Mouse (Mus musculus) right cerebral cortex, postnatal 36 days (tissue): Measurements from ENCODE around the gene Gdf9.
A peak's percentile ranks its signal among the peaks of the same experiment; 100 is the strongest.
"Not testable (repeated sequence)": the region's sequence is repeated elsewhere in the genome, so short reads cannot be mapped to it uniquely, and the experiment has no call there.

Experiments
- DNase-seq, 2 experiments: peaks; one replicate each; pipeline ENCODE4 v3.0.0; 2022; ENCODE audit warnings: low spot score in 2 of 2, mixed read lengths in 1 of 2

The Gdf9 gene

GRCm38 (mm10) chr11:53430670-53431346 is at the start of gene Gdf9, which contains the start of gene Uqcrq:
Gdf9 (plus strand) TSS chr11:53431023.
Uqcrq (minus strand) TSS chr11:53430831.
- DNase-seq: peak; percentile 100

- no peak for DNase-seq
Observed at GRCm38 (mm10) chr11:53383758-53384428, 46.9 kb upstream of the Gdf9 start.

GRCm38 (mm10) chr11:53393856-53394255 is 37.0 kb upstream of the Gdf9 start:
- DNase-seq: no peak

DNA sequence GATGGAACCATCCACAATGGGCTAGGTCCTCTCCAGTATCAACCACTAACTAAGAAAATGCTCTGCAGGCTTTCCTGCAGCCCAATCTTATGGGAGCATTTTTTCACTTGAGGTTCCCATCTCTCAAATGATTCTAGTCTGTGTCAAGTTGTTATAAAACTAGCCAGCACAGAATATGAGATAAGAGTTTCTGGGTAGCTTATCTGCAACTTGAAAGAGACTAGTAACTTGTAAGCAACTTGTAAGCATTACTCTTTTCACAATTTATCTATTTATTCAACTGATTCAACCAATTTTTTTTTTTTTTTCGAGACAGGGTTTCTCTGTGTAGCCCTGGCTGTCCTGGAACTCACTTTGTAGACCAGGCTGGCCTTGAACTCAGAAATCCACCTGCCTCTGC is 27.2 kb upstream of the Gdf9 start:
- DNase-seq: no peak

DNA sequence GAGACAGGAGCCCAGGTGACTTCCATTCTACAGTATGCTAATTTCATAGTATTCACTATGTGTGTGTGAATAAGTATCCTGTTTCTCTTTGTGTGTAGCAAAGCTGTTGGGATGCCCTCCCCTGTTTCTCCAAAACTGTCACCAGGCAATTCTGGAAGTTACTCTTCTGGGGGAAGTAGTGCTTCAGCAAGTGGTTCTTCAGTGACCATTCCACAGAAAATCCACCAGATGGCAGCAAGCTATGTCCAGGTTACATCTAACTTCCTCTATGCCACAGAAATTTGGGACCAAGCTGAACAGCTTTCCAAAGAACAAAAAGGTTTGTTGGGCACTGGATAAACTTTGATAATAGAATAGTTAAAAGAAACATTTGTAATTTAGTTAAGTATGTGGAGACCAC is 19.1 kb upstream of the Gdf9 start:
- DNase-seq: no peak

GRCm38 (mm10) chr11:53413871-53414270 is 17.0 kb upstream of the Gdf9 start:
- DNase-seq: no peak

GRCm38 (mm10) chr11:53418048-53418447 is 12.8 kb upstream of the Gdf9 start:
- DNase-seq: no peak

DNA sequence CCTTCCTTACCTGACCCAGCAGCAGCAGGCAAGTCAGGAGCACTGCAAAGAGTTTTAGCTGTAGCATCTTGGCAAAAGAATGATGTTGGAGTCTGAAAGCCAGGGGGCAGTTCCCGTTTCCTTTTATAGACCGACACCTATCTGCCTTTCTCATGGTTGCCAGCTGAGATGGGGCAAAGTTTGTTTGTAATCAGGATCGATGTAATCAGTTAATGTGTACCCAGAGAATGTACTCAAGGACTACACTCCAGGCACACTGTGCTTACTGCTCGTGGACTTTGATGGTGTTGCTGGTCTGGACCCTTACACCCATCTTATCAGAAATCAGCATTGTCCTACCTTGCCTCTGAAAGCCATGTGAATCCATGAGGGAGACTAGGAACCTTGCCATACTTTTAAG is 7.8 kb upstream of the Gdf9 start, which contains the start of gene Leap2:
Leap2 (minus strand) TSS at position 135 of the 400 bp plus-strand sequence.
- no peak for DNase-seq

GRCm38 (mm10) chr11:53424826-53425225 is 6.0 kb upstream of the Gdf9 start:
- no peak for DNase-seq

- DNase-seq: no peak
Observed at GRCm38 (mm10) chr11:53425251-53425650, 5.6 kb upstream of the Gdf9 start.

DNA sequence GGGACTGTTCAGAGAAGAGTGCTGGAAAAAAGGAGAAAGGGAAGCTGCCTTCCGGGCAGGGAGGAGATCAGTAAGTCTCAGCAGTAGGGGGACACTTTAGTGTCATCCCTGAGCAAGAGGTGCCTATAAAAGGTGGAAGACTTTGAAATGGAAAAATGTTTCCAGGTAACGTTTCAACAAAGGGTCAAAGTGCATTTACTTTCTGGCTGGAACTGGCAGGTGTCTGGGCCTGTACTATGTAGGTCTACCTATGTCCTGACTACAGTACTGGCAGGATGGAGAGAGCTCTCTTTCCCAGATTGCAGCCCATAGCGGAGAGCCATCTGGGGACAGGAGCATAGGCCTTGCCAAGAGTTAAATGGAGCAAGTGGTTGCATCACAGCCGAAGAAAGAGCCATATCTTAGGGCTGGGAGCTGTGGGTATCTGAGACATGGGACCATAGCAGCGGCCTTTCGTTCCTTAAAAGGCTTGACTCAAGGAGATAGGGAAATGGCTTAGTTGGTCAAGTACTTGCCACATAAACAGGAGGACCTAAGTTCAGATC is 5.0 kb upstream of the Gdf9 start:
- no peak for DNase-seq

- DNase-seq: not testable (repeated sequence)
Observed at GRCm38 (mm10) chr11:53426914-53427313, 3.9 kb upstream of the Gdf9 start.

- no peak for DNase-seq
Observed at GRCm38 (mm10) chr11:53427993-53428715, 2.7 kb upstream of the Gdf9 start.

DNA sequence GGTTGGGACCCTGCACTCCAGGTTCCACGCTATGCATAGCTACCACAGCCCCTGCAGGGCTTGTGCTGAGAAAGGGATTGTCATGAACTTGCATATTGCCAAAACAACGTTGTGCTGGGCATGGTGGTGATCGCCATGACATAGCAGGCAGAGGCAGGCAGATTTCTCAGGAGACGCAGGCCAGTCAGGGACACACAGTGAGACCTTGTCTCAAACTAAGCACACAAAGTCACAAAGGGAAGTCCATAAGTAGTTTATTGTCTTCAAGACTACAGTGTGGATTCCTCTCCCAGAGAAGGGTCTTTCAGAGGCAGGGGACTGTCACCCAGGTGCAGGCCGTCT is 2.1 kb upstream of the Gdf9 start:
- DNase-seq: no peak

GRCm38 (mm10) chr11:53429182-53429581 is 1.6 kb upstream of the Gdf9 start:
- no peak for DNase-seq

DNA sequence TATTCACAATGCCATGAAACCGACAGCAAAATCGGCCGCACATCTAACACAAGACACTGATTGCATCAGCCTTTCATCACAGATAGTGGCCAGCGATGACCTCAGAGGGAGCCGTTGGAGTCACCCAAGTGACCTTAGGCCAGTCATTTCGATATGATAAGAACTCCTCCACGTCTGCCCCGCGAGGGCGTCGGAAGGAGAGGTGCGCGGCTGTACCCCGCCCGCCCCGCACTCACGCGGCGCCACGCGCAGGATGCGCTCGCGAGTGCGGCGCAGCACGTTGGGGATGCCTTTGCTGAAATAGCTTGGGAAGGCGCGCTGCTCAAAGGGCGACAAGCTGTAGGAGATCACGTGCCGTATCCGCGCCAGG is 538 bp upstream of the Gdf9 start:
- DNase-seq: no peak

GRCm38 (mm10) chr11:53431347-53432056 is 679 bp downstream of the Gdf9 start:
- DNase-seq: no peak

- no peak for DNase-seq
Observed at GRCm38 (mm10) chr11:53433057-53433456, 2.2 kb downstream of the Gdf9 start.

- no peak for DNase-seq
Observed at GRCm38 (mm10) chr11:53435504-53435903, 4.7 kb downstream of the Gdf9 start.

DNA sequence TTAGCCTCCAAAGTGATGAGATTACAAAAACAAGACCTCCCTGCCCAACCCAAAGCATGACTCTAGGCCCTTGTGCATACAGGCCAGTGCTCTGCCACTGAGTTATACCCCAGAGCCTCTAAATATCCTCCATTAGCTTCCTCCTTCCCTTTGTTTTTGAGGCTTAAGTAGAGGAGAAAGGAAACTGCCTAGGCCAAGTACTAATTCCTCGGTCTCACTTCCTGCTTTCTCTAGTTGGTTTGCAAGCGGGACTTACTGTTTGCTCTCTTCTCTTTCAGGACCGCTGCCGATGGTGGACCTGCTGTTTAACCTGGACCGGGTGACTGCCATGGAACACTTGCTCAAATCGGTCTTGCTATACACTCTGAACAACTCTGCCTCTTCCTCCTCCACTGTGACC is 5.5 kb downstream of the Gdf9 start:
- no peak for DNase-seq

DNA sequence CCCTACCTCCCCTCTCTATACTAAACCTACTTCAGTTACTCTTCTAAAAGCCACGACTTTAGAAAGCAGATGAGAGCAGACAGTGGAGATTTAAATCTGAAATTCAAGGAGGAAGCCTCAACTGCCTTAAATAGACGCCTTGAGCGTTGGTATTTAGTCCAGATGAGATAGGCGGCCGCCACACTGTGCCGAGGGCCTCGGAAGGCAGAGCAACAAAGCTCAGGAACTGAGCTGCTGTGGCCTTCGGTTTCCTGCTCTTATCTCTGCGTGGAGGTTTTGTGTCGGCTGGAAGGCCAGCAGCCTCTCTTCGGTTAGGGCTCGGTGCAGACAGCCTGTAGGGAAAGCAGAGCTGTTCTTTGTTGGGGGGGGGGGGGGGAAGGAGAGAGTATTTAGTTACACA is 11.1 kb downstream of the Gdf9 start:
- no peak for DNase-seq

GRCm38 (mm10) chr11:53443861-53444260 is 13.0 kb downstream of the Gdf9 start:
- DNase-seq: no peak
